Mouse (Mus musculus): ENCODE data around the gene Cspg4. TPM values are rescaled to one million over a fixed set of nuclear protein-coding genes. Genes with fewer than 3 reads are reported as not detected.
A peak's percentile ranks its signal among the peaks of the same experiment; 100 is the strongest.

The Cspg4 gene
- 23.0 and 24.3 TPM in 2 replicates for polyA plus RNA-seq (2014; fragmentation: Nextera tagmentation; extraction: Ambion mirVana)

DNA sequence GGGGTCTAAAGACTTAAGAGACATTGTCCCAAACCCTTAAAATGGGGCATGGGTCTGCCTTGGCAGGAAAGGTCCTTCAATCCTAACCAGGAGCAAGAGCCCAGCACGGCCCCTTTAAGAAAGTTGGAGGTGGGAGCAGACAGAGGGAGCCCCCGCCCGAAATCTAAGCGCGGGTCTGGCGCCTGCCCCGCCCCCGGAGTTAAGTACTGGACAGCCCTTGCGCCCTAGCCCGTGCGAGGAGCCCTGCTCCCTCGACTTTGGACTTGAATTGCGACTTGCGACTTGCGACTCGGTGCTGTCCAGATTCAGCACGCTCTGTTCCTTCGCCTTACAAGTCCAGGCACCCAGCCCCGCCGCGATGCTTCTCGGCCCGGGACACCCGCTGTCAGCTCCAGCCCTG is at the start of gene Cspg4:
Cspg4 (plus strand) TSS at position 202 of the 400 bp plus-strand sequence.
- Histone ChIP-seq H3K9me3 (ENCODE audit: control insufficient read depth, low read length) (no peaks in the 10 kb centered on the region), H3K4me2 (ENCODE audit: low read length) (peak within 1 kb of the TSS; percentile 87), H3K4me3 (ENCODE audit: control insufficient read depth in 1 of 2, insufficient read depth in 1 of 2, low read depth in 1 of 2, low read length in 2 of 2) (peak within 1 kb of the TSS; percentile 60 to 64), H3K4me1 (ENCODE audit: control insufficient read depth in 2 of 2, insufficient read depth in 2 of 2, low read length in 2 of 2) (peaks cover 52 to 66% of the 10 kb centered on the region in 2 experiments), H3K27ac (replicated peaks in 1 of 2; ENCODE audit: control insufficient read depth in 1 of 2, insufficient read depth in 1 of 2, low read depth in 2 of 2, low read length in 2 of 2) (peak within 1 kb of the TSS; percentile 91 to 96), H3K9ac (ENCODE audit: low read length) (peak within 1 kb of the TSS; percentile 89), H3K36me3 (ENCODE audit: control insufficient read depth, insufficient read depth, low read length) (peaks cover 2% of the 10 kb centered on the region; the same call in 1 of the 2 replicates), H3K27me3 (ENCODE audit: control insufficient read depth, insufficient read depth, low read length) (no peaks in the 10 kb centered on the region)
- 1% methylated on average over 24 of the region's 24 CpGs for WGBS
- ATAC-seq (ENCODE audit: insufficient number of reproducible peaks, insufficient read depth, low FRiP score, low read depth): peak; percentile 76

DNA sequence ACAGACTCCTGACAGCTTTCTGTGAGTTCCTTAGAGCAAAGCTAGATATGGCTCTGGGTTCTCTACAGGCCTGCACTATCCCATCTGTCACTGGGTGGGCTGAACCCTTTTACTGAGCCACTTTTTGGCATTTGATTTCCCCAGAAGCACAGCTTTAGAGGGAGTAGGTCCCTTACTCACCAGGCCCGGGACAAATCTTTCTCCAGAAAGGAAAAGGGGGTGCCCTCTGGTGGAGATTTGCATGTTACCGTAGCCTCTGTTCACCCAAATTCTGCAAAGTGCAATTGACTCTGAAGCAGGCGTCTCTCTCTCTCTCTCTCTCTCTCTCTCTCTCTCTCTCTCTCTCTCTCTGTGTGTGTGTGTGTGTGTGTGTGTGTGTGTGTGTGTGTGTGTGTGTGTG is 39.9 kb upstream of the Cspg4 start:
- WGBS: 11% methylated on average over 3 of the region's 3 CpGs
- no peak for ATAC-seq (ENCODE audit: insufficient number of reproducible peaks, insufficient read depth, low FRiP score, low read depth)
- peaks cover 3 to 6% of the 10 kb centered on the region in 2 experiments; a peak in 2 of 4 replicates for H3K4me1 ChIP-seq (ENCODE audit: control insufficient read depth in 2 of 2, insufficient read depth in 2 of 2, low read length in 2 of 2)
- no peak overlapping the region for H3K4me2 ChIP-seq (ENCODE audit: low read length)
- H3K27me3 ChIP-seq (ENCODE audit: control insufficient read depth, insufficient read depth, low read length): peaks cover 14% of the 10 kb centered on the region
- no peak overlapping the region for H3K27ac ChIP-seq (replicated peaks in 1 of 2; ENCODE audit: control insufficient read depth in 1 of 2, insufficient read depth in 1 of 2, low read depth in 2 of 2, low read length in 2 of 2)
- H3K36me3 ChIP-seq (ENCODE audit: control insufficient read depth, insufficient read depth, low read length): no peaks in the 10 kb centered on the region
- no peak overlapping the region for H3K4me3 ChIP-seq (ENCODE audit: control insufficient read depth in 1 of 2, insufficient read depth in 1 of 2, low read depth in 1 of 2, low read length in 2 of 2)
- H3K9me3 ChIP-seq (ENCODE audit: control insufficient read depth, low read length): no peaks in the 10 kb centered on the region
- H3K9ac ChIP-seq (ENCODE audit: low read length): no peak overlapping the region

DNA sequence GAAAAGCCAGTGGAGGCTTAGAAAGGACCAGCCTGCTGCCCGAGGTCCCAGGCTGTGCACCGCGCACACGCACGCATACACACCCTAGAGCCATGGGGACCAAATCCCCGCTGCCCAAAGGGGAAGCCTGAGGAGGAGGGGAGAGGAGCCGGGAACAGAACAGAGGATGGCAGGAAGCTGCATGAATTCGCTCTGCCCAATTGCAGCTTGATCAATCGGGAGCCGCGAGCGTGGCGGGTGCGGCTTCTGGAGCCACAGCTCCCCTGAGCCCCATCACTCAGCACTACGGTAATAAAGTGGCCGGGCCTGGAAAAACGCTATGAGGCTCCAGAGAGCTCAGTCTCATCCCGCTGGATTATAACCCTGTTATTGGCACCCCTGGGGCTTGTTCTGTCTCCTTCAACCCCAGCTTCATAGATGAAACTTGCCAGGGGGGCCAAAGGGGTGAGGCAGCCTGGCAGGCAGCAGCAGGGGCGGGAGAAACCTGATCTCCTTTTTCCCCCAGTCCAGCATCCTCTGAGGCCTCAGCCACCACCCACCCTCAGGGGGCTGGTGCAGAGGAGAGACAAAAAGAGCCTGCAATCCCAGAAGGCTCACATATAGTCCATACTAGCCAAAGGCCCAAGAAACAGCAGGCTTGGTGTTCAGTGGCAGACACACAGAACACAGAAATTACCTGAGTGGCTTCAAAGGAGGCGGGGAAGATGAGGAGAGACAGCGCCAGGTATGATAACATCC is 39.2 kb upstream of the Cspg4 start:
- Histone ChIP-seq H3K9ac (ENCODE audit: low read length) (no peak overlapping the region), H3K27me3 (ENCODE audit: control insufficient read depth, insufficient read depth, low read length) (peaks cover 14% of the 10 kb centered on the region), H3K36me3 (ENCODE audit: control insufficient read depth, insufficient read depth, low read length) (no peaks in the 10 kb centered on the region), H3K4me1 (ENCODE audit: control insufficient read depth in 2 of 2, insufficient read depth in 2 of 2, low read length in 2 of 2) (peaks cover 5 to 6% of the 10 kb centered on the region in 2 experiments; a peak in 2 of 4 replicates), H3K4me2 (ENCODE audit: low read length) (peak overlapping the region; percentile 58), H3K9me3 (ENCODE audit: control insufficient read depth, low read length) (no peaks in the 10 kb centered on the region), H3K27ac (replicated peaks in 1 of 2; ENCODE audit: control insufficient read depth in 1 of 2, insufficient read depth in 1 of 2, low read depth in 2 of 2, low read length in 2 of 2) (no peak overlapping the region), H3K4me3 (ENCODE audit: control insufficient read depth in 1 of 2, insufficient read depth in 1 of 2, low read depth in 1 of 2, low read length in 2 of 2) (peak overlapping the region; percentile 12 to 20; a peak in 3 of 4 replicates)
- 17% methylated on average over 21 of the region's 21 CpGs for WGBS
- no peak for ATAC-seq (ENCODE audit: insufficient number of reproducible peaks, insufficient read depth, low FRiP score, low read depth)

DNA sequence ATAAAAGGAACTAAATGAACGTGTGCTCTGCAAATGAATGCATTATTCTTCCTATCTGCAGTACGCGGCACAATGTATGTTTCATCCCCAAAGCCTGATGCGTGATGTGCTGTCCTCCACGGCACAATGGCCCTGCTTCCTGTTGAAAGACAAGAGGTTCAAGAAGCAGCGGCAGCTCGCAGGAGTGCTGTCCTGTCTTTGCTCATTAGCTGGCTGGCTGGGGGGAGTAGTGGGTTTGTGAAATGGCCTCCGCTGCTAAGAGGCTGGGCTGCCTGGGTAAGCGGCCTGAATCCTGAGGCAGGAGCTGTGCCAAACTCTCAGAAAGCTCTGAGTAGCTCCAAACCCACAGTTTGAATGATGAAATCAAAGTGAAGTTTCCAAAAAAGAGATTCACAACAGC is 36.7 kb upstream of the Cspg4 start:
- H3K27me3 ChIP-seq (ENCODE audit: control insufficient read depth, insufficient read depth, low read length): peaks cover 14% of the 10 kb centered on the region
- no peak for ATAC-seq (ENCODE audit: insufficient number of reproducible peaks, insufficient read depth, low FRiP score, low read depth)
- no peak overlapping the region for H3K27ac ChIP-seq (replicated peaks in 1 of 2; ENCODE audit: control insufficient read depth in 1 of 2, insufficient read depth in 1 of 2, low read depth in 2 of 2, low read length in 2 of 2)
- 25% methylated on average over 9 of the region's 9 CpGs for WGBS
- H3K9ac ChIP-seq (ENCODE audit: low read length): no peak overlapping the region
- no peaks in the 10 kb centered on the region for H3K36me3 ChIP-seq (ENCODE audit: control insufficient read depth, insufficient read depth, low read length)
- H3K9me3 ChIP-seq (ENCODE audit: control insufficient read depth, low read length): no peaks in the 10 kb centered on the region
- H3K4me1 ChIP-seq (ENCODE audit: control insufficient read depth in 2 of 2, insufficient read depth in 2 of 2, low read length in 2 of 2): peaks cover 15% of the 10 kb centered on the region in 2 experiments
- no peak overlapping the region for H3K4me3 ChIP-seq (ENCODE audit: control insufficient read depth in 1 of 2, insufficient read depth in 1 of 2, low read depth in 1 of 2, low read length in 2 of 2)
- no peak overlapping the region for H3K4me2 ChIP-seq (ENCODE audit: low read length)

DNA sequence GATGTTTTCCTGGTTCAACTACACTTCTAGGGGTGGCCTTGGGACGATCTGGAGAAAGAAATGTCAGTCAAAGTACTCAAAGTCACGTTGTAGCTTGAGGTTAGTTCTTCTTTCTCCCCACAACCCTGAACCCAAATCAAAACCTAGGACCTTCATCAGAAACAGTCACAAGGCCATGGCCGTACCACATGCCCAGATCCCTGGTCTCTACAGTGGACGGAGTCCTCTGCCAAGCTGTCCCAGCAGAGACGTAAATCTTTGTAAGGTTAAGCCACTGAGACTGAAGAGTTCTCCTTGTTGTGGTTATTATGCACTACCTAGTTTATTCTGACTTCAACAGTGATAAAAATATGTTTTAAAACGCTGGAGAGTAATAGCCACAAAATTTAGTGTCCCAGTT is 36.0 kb upstream of the Cspg4 start:
- no peak overlapping the region for H3K4me3 ChIP-seq (ENCODE audit: control insufficient read depth in 1 of 2, insufficient read depth in 1 of 2, low read depth in 1 of 2, low read length in 2 of 2)
- H3K9me3 ChIP-seq (ENCODE audit: control insufficient read depth, low read length): no peaks in the 10 kb centered on the region
- 87% methylated on average over 6 of the region's 6 CpGs for WGBS
- peaks cover 14% of the 10 kb centered on the region for H3K27me3 ChIP-seq (ENCODE audit: control insufficient read depth, insufficient read depth, low read length)
- no peak overlapping the region for H3K27ac ChIP-seq (replicated peaks in 1 of 2; ENCODE audit: control insufficient read depth in 1 of 2, insufficient read depth in 1 of 2, low read depth in 2 of 2, low read length in 2 of 2)
- ATAC-seq (ENCODE audit: insufficient number of reproducible peaks, insufficient read depth, low FRiP score, low read depth): no peak
- no peak overlapping the region for H3K9ac ChIP-seq (ENCODE audit: low read length)
- H3K4me2 ChIP-seq (ENCODE audit: low read length): no peak overlapping the region
- peaks cover 18 to 21% of the 10 kb centered on the region in 2 experiments for H3K4me1 ChIP-seq (ENCODE audit: control insufficient read depth in 2 of 2, insufficient read depth in 2 of 2, low read length in 2 of 2)
- H3K36me3 ChIP-seq (ENCODE audit: control insufficient read depth, insufficient read depth, low read length): no peaks in the 10 kb centered on the region

DNA sequence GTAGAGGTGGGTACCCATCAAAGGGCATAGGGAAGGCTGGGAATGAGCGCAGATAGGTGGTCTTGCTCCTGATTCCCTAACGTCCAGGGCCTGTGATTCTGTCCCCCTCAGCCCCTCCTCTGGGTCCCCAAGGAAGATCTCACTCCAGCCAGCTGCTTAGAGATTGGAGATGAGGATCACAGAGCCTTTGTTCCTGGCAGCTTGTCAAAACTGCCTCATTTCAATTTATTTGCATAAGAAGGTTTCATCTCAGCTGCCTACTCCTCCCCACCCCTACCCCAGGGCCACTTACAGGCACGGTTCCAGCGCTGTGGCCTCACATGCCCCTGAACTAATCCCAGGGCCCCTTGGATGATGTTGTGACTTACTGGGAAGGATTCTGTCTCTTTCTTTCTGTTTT is 34.7 kb upstream of the Cspg4 start:
- H3K9me3 ChIP-seq (ENCODE audit: control insufficient read depth, low read length): no peaks in the 10 kb centered on the region
- no peak overlapping the region for H3K4me3 ChIP-seq (ENCODE audit: control insufficient read depth in 1 of 2, insufficient read depth in 1 of 2, low read depth in 1 of 2, low read length in 2 of 2)
- H3K4me1 ChIP-seq (ENCODE audit: control insufficient read depth in 2 of 2, insufficient read depth in 2 of 2, low read length in 2 of 2): peaks cover 23 to 29% of the 10 kb centered on the region in 2 experiments
- H3K27me3 ChIP-seq (ENCODE audit: control insufficient read depth, insufficient read depth, low read length): peaks cover 9% of the 10 kb centered on the region; the same call in 1 of the 2 replicates
- no peak overlapping the region for H3K9ac ChIP-seq (ENCODE audit: low read length)
- 45% methylated on average over 4 of the region's 4 CpGs for WGBS
- no peak overlapping the region for H3K4me2 ChIP-seq (ENCODE audit: low read length)
- ATAC-seq (ENCODE audit: insufficient number of reproducible peaks, insufficient read depth, low FRiP score, low read depth): no peak
- no peak overlapping the region for H3K27ac ChIP-seq (replicated peaks in 1 of 2; ENCODE audit: control insufficient read depth in 1 of 2, insufficient read depth in 1 of 2, low read depth in 2 of 2, low read length in 2 of 2)
- H3K36me3 ChIP-seq (ENCODE audit: control insufficient read depth, insufficient read depth, low read length): no peaks in the 10 kb centered on the region

DNA sequence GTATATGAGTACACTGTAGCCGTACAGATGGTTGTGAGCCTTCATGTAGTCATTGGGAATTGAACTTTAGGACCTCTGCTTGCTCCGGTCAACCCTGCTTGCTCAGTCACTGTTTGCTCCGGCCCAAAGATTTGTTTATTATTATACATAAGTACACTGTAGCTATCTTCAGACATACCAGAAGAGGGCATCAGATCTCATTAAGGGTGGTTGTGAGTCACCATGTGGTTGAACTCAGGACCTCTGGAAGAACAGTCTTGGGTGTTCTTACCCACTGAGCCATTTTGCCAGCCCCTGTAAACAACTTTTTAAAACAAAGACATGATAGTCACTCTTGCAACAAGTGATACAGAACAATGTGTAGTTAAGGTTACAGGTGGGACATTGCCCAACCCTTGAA is 32.9 kb upstream of the Cspg4 start:
- Histone ChIP-seq H3K4me1 (ENCODE audit: control insufficient read depth in 2 of 2, insufficient read depth in 2 of 2, low read length in 2 of 2) (peaks cover 25 to 32% of the 10 kb centered on the region in 2 experiments), H3K9ac (ENCODE audit: low read length) (no peak overlapping the region), H3K9me3 (ENCODE audit: control insufficient read depth, low read length) (no peaks in the 10 kb centered on the region), H3K27me3 (ENCODE audit: control insufficient read depth, insufficient read depth, low read length) (no peaks in the 10 kb centered on the region; the same call in 1 of the 2 replicates), H3K36me3 (ENCODE audit: control insufficient read depth, insufficient read depth, low read length) (no peaks in the 10 kb centered on the region), H3K27ac (replicated peaks in 1 of 2; ENCODE audit: control insufficient read depth in 1 of 2, insufficient read depth in 1 of 2, low read depth in 2 of 2, low read length in 2 of 2) (no peak overlapping the region), H3K4me3 (ENCODE audit: control insufficient read depth in 1 of 2, insufficient read depth in 1 of 2, low read depth in 1 of 2, low read length in 2 of 2) (no peak overlapping the region), H3K4me2 (ENCODE audit: low read length) (no peak overlapping the region)
- no peak for ATAC-seq (ENCODE audit: insufficient number of reproducible peaks, insufficient read depth, low FRiP score, low read depth)
- WGBS: 81% methylated on average over 3 of the region's 3 CpGs
